Mouse (Mus musculus): ENCODE data around the gene Ndufaf2. TPM values are rescaled to one million over a fixed set of nuclear protein-coding genes. Genes with fewer than 3 reads are reported as not detected.
A peak's percentile ranks its signal among the peaks of the same experiment; 100 is the strongest.

Gene Ndufaf2
- polyA plus RNA-seq, 1 experiment from 2014 or later, result 55.4 TPM

GRCm38 (mm10) chr13:107961501-107961900 lies 196.9 kb downstream of the Ndufaf2 start:
- Histone ChIP-seq H3K4me1 (peaks cover 32% of the 10 kb centered on the region), H3K9ac (no peak overlapping the region), H3K4me3 (no peak overlapping the region), H3K9me3 (no peaks in the 10 kb centered on the region), H3K4me2 (no peak overlapping the region), H3K36me3 (no peaks in the 10 kb centered on the region), H3K27ac (replicated peaks) (no peak overlapping the region), H3K27me3 (replicated peaks) (no peaks in the 10 kb centered on the region; the same call in 1 of the 2 replicates)
- 72% methylated on average over 4 of the region's 4 CpGs for WGBS
- no peak for ATAC-seq (ENCODE audit: extremely low read depth, insufficient number of reproducible peaks, low FRiP score, low TSS enrichment)

- Histone ChIP-seq H3K4me2 (no peak overlapping the region), H3K36me3 (no peaks in the 10 kb centered on the region), H3K9me3 (no peaks in the 10 kb centered on the region), H3K4me3 (no peak overlapping the region), H3K27me3 (replicated peaks) (no peaks in the 10 kb centered on the region; the same call in 1 of the 2 replicates), H3K9ac (no peak overlapping the region), H3K27ac (replicated peaks) (no peak overlapping the region), H3K4me1 (peaks cover 35% of the 10 kb centered on the region)
- ATAC-seq (ENCODE audit: extremely low read depth, insufficient number of reproducible peaks, low FRiP score, low TSS enrichment), result no peak
- WGBS, result 80% methylated on average over 5 of the region's 5 CpGs
Measured at GRCm38 (mm10) chr13:107960549-107960948, 197.9 kb downstream of the Ndufaf2 start.

GRCm38 (mm10) chr13:107959891-107960290 lies 198.5 kb downstream of the Ndufaf2 start:
- no peak overlapping the region for H3K4me3 ChIP-seq
- 74% methylated on average over 4 of the region's 4 CpGs for WGBS

GRCm38 (mm10) chr13:107956246-107956645 lies 202.2 kb downstream of the Ndufaf2 start:
- no peaks in the 10 kb centered on the region for H3K36me3 ChIP-seq
- no peak for ATAC-seq (ENCODE audit: extremely low read depth, insufficient number of reproducible peaks, low FRiP score, low TSS enrichment)
- H3K9me3 ChIP-seq, result no peaks in the 10 kb centered on the region
- H3K4me1 ChIP-seq, result peaks cover 25% of the 10 kb centered on the region
- no peak overlapping the region for H3K9ac ChIP-seq
- H3K4me2 ChIP-seq, result no peak overlapping the region
- no peaks in the 10 kb centered on the region for H3K27me3 ChIP-seq (replicated peaks)
- H3K4me3 ChIP-seq, result no peak overlapping the region
- 45% methylated on average over 3 of the region's 3 CpGs for WGBS
- no peak overlapping the region for H3K27ac ChIP-seq (replicated peaks)

More at GRCm38 (mm10) chr13:107959891-107960290, 198.5 kb downstream of the Ndufaf2 start:
- H3K9me3 ChIP-seq, result no peaks in the 10 kb centered on the region
- H3K9ac ChIP-seq, result no peak overlapping the region
- ATAC-seq (ENCODE audit: extremely low read depth, insufficient number of reproducible peaks, low FRiP score, low TSS enrichment), result no peak
- no peak overlapping the region for H3K27ac ChIP-seq (replicated peaks)
- peaks cover 41% of the 10 kb centered on the region for H3K4me1 ChIP-seq
- H3K4me2 ChIP-seq, result no peak overlapping the region
- H3K36me3 ChIP-seq, result no peaks in the 10 kb centered on the region
- H3K27me3 ChIP-seq (replicated peaks), result no peaks in the 10 kb centered on the region; the same call in 1 of the 2 replicates

GRCm38 (mm10) chr13:107955327-107956110 lies 202.9 kb downstream of the Ndufaf2 start:
- Histone ChIP-seq H3K4me1 (peaks cover 25% of the 10 kb centered on the region), H3K27me3 (replicated peaks) (no peaks in the 10 kb centered on the region), H3K4me2 (peak overlapping the region; percentile 46), H3K4me3 (no peak overlapping the region), H3K9me3 (no peaks in the 10 kb centered on the region), H3K9ac (no peak overlapping the region), H3K27ac (replicated peaks) (peak overlapping the region; percentile 24), H3K36me3 (no peaks in the 10 kb centered on the region)
- 18% methylated on average over 14 of the region's 18 CpGs for WGBS
- ATAC-seq (ENCODE audit: extremely low read depth, insufficient number of reproducible peaks, low FRiP score, low TSS enrichment), result no peak

- ATAC-seq (ENCODE audit: extremely low read depth, insufficient number of reproducible peaks, low FRiP score, low TSS enrichment), result no peak
- WGBS, result 46% methylated on average over 16 of the region's 16 CpGs
- H3K9ac ChIP-seq, result no peak overlapping the region
Measured at GRCm38 (mm10) chr13:107954445-107955261, 203.8 kb downstream of the Ndufaf2 start.

GRCm38 (mm10) chr13:107954100-107954444 lies 204.4 kb downstream of the Ndufaf2 start:
- Histone ChIP-seq H3K4me1 (peaks cover 25% of the 10 kb centered on the region), H3K4me2 (peak overlapping the region; percentile 11), H3K27me3 (replicated peaks) (no peaks in the 10 kb centered on the region), H3K27ac (replicated peaks) (peak overlapping the region; percentile 52), H3K36me3 (no peaks in the 10 kb centered on the region), H3K4me3 (no peak overlapping the region), H3K9ac (no peak overlapping the region), H3K9me3 (no peaks in the 10 kb centered on the region)
- 35% methylated on average over 9 of the region's 9 CpGs for WGBS
- no peak for ATAC-seq (ENCODE audit: extremely low read depth, insufficient number of reproducible peaks, low FRiP score, low TSS enrichment)

More at GRCm38 (mm10) chr13:107954445-107955261, 203.8 kb downstream of the Ndufaf2 start:
- Histone ChIP-seq H3K4me2 (peak overlapping the region; percentile 46), H3K9me3 (no peaks in the 10 kb centered on the region), H3K27ac (replicated peaks) (peak overlapping the region; percentile 52), H3K4me1 (peaks cover 25% of the 10 kb centered on the region), H3K27me3 (replicated peaks) (no peaks in the 10 kb centered on the region), H3K36me3 (no peaks in the 10 kb centered on the region), H3K4me3 (no peak overlapping the region)

Other genes with a start within 250 kb of the Ndufaf2 start
- gene Smim15, start 114.2 kb downstream of the Ndufaf2 start, polyA plus RNA-seq (2015; fragmentation: Nextera tagmentation; extraction: Ambion mirVana), result 28.9 and 29.4 TPM in 2 replicates
- gene Ercc8, start 108 bp upstream of the Ndufaf2 start, polyA plus RNA-seq (2015; fragmentation: Nextera tagmentation; extraction: Ambion mirVana), result 10.3 and 14.8 TPM in 2 replicates
- 2.1 and 2.4 TPM in 2 replicates for gene Elovl7, start 55.8 kb upstream of the Ndufaf2 start, polyA plus RNA-seq (2015; fragmentation: Nextera tagmentation; extraction: Ambion mirVana)
- 4.0 and 4.6 TPM in 2 replicates for gene Depdc1b, start 157.7 kb upstream of the Ndufaf2 start, polyA plus RNA-seq (2015; fragmentation: Nextera tagmentation; extraction: Ambion mirVana)

Measured in heart, embryonic 13.5 days (tissue).